Mouse (Mus musculus) midbrain, postnatal 0 days (tissue): ENCODE data around the gene Ttll11. TPM values are rescaled to one million over a fixed set of nuclear protein-coding genes. Genes with fewer than 3 reads are reported as not detected.
A peak's percentile ranks its signal among the peaks of the same experiment; 100 is the strongest.

ENCODE experiments used
- ATAC-seq: fragments of 200-750 bp; cut with Nextera tagmentation; 2 replicates; pipeline ENCODE4 v1.8.0; 2017; ENCODE audit warnings: moderate number of reproducible peaks, mild to moderate bottlenecking, moderate TSS enrichment, moderate library complexity; ENCODE audit not compliant: low FRiP score
- DNase-seq: peaks from one replicate; pipeline ENCODE4 v3.0.0-alpha.2; 2015; ENCODE audit warnings: low spot score
- H3K27ac ChIP-seq: fragments of 300-500 bp; sonication (generic); 2 replicates; pipeline ENCODE4 v1.5.1; 2014; ENCODE audit warnings: low read depth, mild to moderate bottlenecking, low read length, mixed read lengths
- H3K27me3 ChIP-seq: fragments of 300-500 bp; sonication (generic); 2 replicates; pipeline ENCODE4 v1.6.1; 2014; ENCODE audit warnings: low read length, control low read depth, mixed read lengths; ENCODE audit not compliant: insufficient read depth
- H3K36me3 ChIP-seq: fragments of 300-500 bp; sonication (generic); 2 replicates; pipeline ENCODE4 v1.6.1; 2014; ENCODE audit warnings: low read length, control low read depth, mixed read lengths; ENCODE audit not compliant: insufficient read depth
- H3K4me1 ChIP-seq: fragments of 300-500 bp; sonication (generic); 2 replicates; pipeline ENCODE4 v1.6.1; 2014; ENCODE audit warnings: mild to moderate bottlenecking, control low read depth, antibody characterized with exemption, low read length, mixed read lengths; ENCODE audit not compliant: insufficient read depth
- H3K4me2 ChIP-seq: fragments of 300-500 bp; sonication (generic); 2 replicates; pipeline ENCODE4 v1.6.1; 2014; ENCODE audit warnings: low read depth, mild to moderate bottlenecking, low read length, mixed read lengths; ENCODE audit not compliant: poor library complexity, severe bottlenecking
- H3K4me3 ChIP-seq: fragments of 300-500 bp; sonication (generic); 2 replicates; pipeline ENCODE4 v1.5.1; 2014; ENCODE audit warnings: low read depth, mild to moderate bottlenecking, low read length, moderate library complexity
- H3K9ac ChIP-seq: fragments of 300-500 bp; sonication (generic); replicated peaks from 2 replicates; pipeline ENCODE4 v1.6.1; 2014; ENCODE audit warnings: mild to moderate bottlenecking, low read length, moderate library complexity, mixed read lengths; ENCODE audit not compliant: poor library complexity, severe bottlenecking
- H3K9me3 ChIP-seq: fragments of 300-500 bp; sonication (generic); 2 replicates; pipeline ENCODE4 v1.6.1; 2016; ENCODE audit warnings: low read length, control low read depth
- CTCF ChIP-seq: IDR thresholded peaks from 2 replicates; pipeline ENCODE4 v1.5.1; 2016; ENCODE audit warnings: antibody characterized with exemption, mild to moderate bottlenecking
- WGBS: fragments of 180-500 bp; shearing (Covaris S2); extraction: QIAGEN DNeasy Blood & Tissue Kit; methylation state at CpG from one replicate; pipeline ENCODE4 v1.1.7; 2014; 5-methylcytosine and 5-hydroxymethylcytosine counted together
- polyA plus RNA-seq: library from polyadenylated mRNA; unstranded; fragments of >200 nt; fragmentation: Nextera tagmentation; extraction: Ambion mirVana; gene quantifications from 2 replicates; pipeline ENCODE4 v1.2.1, GENCODE M21; 2015
- total RNA-seq: library from RNA; depleted of rRNA; stranded (reverse); fragments of >200 nt; gene quantifications from 2 replicates; pipeline ENCODE4 v1.2.3, GENCODE M21; 2014

Gene Ttll11
- total and polyA plus RNA-seq, 2 experiments from 2014 or later = 7.8 to 15.8 TPM

DNA sequence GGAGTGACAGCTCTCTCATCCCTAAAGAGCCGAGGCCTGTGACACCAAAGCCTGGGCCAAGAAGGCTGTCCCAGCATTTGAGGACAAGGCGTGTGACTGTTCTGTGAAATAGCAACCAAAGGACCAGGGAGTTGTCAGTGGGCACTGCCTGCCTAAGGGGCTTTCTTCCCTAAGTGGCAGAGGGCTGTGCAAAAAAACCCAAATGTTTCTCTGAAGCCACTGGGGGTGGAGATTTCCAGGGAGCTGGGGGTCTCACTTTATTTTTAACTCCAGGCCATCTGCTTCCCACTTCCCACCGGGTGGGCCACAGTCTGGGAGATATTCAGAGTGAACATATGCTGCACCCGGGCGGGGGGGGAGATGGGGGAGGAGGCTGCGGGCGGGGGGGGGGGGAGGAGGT lies 233.1 kb downstream of the Ttll11 start:
- TF ChIP-seq CTCF = no peak
- no peaks in the 10 kb centered on the region for H3K9me3 ChIP-seq
- H3K9ac ChIP-seq = no peak overlapping the region
- H3K4me3 ChIP-seq = no peak overlapping the region
- H3K27me3 ChIP-seq = no peaks in the 10 kb centered on the region
- no peak overlapping the region for H3K27ac ChIP-seq
- DNase-seq (peak; percentile 18), ATAC-seq (no peak)
- H3K4me1 ChIP-seq = no peaks in the 10 kb centered on the region
- WGBS = 39% methylated on average over 5 of the region's 7 CpGs
- no peak overlapping the region for H3K4me2 ChIP-seq
- no peaks in the 10 kb centered on the region for H3K36me3 ChIP-seq

DNA sequence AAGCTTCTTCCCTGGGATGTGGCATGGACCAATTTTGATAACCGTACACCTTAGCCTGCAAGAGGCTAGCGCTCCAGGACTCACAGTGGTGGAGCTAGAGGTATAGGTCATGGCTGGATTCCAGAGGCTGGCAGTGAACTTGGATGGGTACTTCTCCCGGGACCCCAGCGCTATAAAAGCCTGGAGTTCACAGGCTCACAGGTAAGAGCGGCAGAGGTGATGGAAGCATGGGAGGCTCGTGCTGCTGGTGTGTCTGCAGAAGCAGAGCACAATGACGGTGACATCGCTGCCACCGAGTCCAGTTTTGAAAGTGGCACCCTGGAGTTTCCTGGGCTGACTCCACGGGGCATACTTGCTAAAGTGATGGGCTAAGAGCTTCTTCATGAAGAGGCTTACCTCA lies 233.8 kb downstream of the Ttll11 start:
- Histone ChIP-seq H3K36me3 (no peaks in the 10 kb centered on the region), H3K4me1 (no peaks in the 10 kb centered on the region), H3K27ac (no peak overlapping the region), H3K27me3 (no peaks in the 10 kb centered on the region), H3K4me2 (no peak overlapping the region), H3K4me3 (no peak overlapping the region), H3K9me3 (no peaks in the 10 kb centered on the region), H3K9ac (no peak overlapping the region)
- DNase-seq (no peak), ATAC-seq (no peak)
- WGBS = 86% methylated on average over 10 of the region's 10 CpGs
- TF ChIP-seq CTCF = no peak

DNA sequence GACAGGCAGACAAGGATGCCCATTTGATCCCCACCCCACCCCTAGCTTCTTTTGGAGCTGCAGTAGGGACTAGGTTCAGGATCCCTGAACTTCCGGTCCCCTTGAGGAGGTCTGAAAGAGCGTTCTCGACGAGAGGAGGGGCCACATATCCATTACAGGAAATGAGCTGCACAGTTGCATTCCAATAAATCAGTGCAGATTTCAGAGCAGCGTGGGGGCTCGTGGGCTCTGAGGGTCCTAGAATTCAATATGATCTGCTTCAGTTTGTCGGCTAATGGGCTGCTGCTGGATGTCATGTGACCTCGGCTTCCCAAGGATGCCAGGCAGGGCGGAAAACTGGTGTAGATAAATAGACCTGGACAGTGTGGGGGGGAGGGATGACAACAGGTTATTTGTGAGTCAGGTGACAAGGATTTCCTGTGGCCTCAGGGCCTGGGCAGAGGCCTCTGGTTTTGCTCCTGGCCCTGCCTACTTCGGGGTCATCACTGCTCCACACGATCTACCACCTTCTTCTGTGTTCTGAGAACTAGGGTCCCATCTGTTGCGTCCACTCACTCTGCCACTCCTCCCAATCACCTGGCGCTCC lies 240.0 kb downstream of the Ttll11 start:
- no peak overlapping the region for H3K27ac ChIP-seq
- DNase-seq = no peak
- H3K9ac ChIP-seq = no peak overlapping the region
- TF ChIP-seq CTCF = no peak
- H3K36me3 ChIP-seq = no peaks in the 10 kb centered on the region
- H3K4me1 ChIP-seq = no peaks in the 10 kb centered on the region
- H3K4me3 ChIP-seq = no peak overlapping the region
- WGBS = 73% methylated on average over 13 of the region's 13 CpGs
- no peak overlapping the region for H3K4me2 ChIP-seq
- no peaks in the 10 kb centered on the region for H3K9me3 ChIP-seq
- ATAC-seq = no peak
- H3K27me3 ChIP-seq = no peaks in the 10 kb centered on the region

DNA sequence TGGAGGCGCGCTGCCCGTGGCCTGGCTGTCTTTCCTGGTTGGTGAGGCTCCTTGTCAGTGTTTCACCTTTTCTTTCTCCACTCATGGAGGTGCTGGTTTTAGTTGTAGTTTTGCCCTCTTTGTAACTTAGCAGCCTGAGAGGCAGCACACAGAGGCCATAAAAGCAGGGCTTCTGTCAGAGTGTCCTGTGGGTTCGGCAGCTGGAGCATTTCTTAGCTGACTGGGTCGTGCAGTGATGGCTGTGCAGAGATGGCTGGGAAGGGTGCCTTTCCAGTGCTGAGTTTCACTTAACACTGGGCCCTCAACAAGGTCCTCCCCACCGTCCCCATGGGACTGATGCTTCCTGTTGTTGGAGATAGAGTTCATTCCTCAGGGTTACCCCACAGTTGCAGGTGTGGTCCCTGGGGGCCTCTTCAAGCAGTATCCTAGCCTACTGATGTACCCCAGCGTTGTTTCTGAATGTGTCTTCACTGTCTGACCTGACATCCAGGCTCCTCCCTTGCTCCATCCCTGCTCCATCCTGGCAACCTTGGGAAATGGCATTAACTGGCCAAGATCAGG lies 242.2 kb downstream of the Ttll11 start:
- Histone ChIP-seq H3K4me3 (no peak overlapping the region), H3K4me1 (no peaks in the 10 kb centered on the region), H3K36me3 (no peaks in the 10 kb centered on the region), H3K27me3 (no peaks in the 10 kb centered on the region), H3K9me3 (no peaks in the 10 kb centered on the region), H3K9ac (no peak overlapping the region), H3K27ac (no peak overlapping the region), H3K4me2 (no peak overlapping the region)
- WGBS = 82% methylated on average over 7 of the region's 7 CpGs
- no peak for ATAC-seq
- TF ChIP-seq CTCF = no peak
- no peak for DNase-seq

DNA sequence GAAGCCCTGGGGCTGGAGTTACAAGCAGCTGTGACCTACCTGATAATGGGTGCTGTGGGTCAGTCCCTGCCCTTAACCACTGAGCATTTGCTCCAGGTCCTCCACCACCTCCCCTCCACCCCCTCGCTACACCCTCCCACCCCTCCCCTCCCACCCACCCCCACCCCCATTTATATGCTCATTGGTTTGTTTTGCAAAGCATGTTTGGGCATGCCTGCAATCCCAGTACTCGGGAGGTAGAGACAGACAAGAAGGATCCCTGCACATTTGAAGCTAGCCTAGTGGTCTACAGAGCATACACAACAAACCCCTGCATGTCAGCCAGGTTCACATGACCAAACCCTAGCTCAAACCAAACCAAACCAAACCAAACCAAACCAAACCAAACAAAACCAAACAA lies 243.7 kb downstream of the Ttll11 start:
- Histone ChIP-seq H3K9me3 (no peaks in the 10 kb centered on the region), H3K9ac (no peak overlapping the region), H3K36me3 (peaks cover 3% of the 10 kb centered on the region; the same call in 1 of the 2 replicates), H3K27me3 (no peaks in the 10 kb centered on the region), H3K4me1 (no peaks in the 10 kb centered on the region), H3K27ac (no peak overlapping the region), H3K4me2 (no peak overlapping the region), H3K4me3 (no peak overlapping the region)
- ATAC-seq = no peak
- no peak for TF ChIP-seq CTCF
- 77% methylated on average over 2 of the region's 2 CpGs for WGBS
- no peak for DNase-seq

DNA sequence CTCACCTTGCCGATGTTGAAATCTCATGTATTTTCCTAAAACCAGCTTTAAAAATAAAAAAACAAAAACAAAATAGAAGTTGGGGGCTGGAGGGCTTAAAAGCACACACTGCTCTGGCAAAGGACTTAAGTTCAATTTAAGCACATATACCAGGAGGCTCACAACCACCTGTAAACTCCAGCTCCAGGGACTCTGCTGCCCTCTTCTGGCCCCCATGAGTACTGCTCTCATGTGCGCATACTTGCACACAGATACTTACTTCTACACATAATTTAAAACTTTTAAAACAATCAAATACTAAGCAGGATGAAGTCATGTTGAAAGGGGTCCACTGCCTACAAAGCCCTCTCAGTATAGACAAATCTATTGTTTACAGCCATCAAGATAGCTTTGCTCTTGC lies 244.7 kb downstream of the Ttll11 start:
- H3K9ac ChIP-seq = no peak overlapping the region
- H3K27me3 ChIP-seq = no peaks in the 10 kb centered on the region
- ATAC-seq (no peak), DNase-seq (no peak)
- no peak overlapping the region for H3K27ac ChIP-seq
- H3K4me2 ChIP-seq = no peak overlapping the region
- TF ChIP-seq CTCF = peak; percentile 57
- H3K9me3 ChIP-seq = no peaks in the 10 kb centered on the region
- H3K4me1 ChIP-seq = no peaks in the 10 kb centered on the region
- H3K36me3 ChIP-seq = peaks cover 5% of the 10 kb centered on the region; the same call in 1 of the 2 replicates
- no peak overlapping the region for H3K4me3 ChIP-seq
- 97% methylated on average over 2 of the region's 2 CpGs for WGBS
